Mouse (Mus musculus): Measurements from ENCODE around the gene Rfc5.
"Not testable (repeated sequence)": the region's sequence is repeated elsewhere in the genome, so short reads cannot be mapped to it uniquely, and the experiment has no call there.

Rfc5 gene

GRCm38 (mm10) chr5:117346281-117346680 lies 42.6 kb downstream of the Rfc5 start:
- DNase-seq, result no peak

- no peak for DNase-seq
Observed at GRCm38 (mm10) chr5:117345432-117345976, 43.3 kb downstream of the Rfc5 start.

- not testable (repeated sequence) for DNase-seq
Observed at GRCm38 (mm10) chr5:117344496-117344895, 44.4 kb downstream of the Rfc5 start.

- no peak for DNase-seq
Observed at GRCm38 (mm10) chr5:117341896-117342295, 47.0 kb downstream of the Rfc5 start.

GRCm38 (mm10) chr5:117340081-117340480 lies 48.8 kb downstream of the Rfc5 start:
- no peak for DNase-seq

GRCm38 (mm10) chr5:117338503-117338902 lies 50.3 kb downstream of the Rfc5 start:
- no peak for DNase-seq

GRCm38 (mm10) chr5:117337999-117338398 lies 50.8 kb downstream of the Rfc5 start:
- DNase-seq, result no peak

- DNase-seq, result peak in 1 of 2 experiments; percentile 24
Observed at GRCm38 (mm10) chr5:117330457-117330856, 58.4 kb downstream of the Rfc5 start.

Measured in kidney, adult 8-10 months (tissue).